Mouse (Mus musculus) limb, embryonic 10.5 days (tissue): ENCODE results near the gene Rbfox2. TPM values are rescaled to one million over a fixed set of nuclear protein-coding genes. Genes with fewer than 3 reads are reported as not detected.
"Not testable (repeated sequence)": the region's sequence is repeated elsewhere in the genome, so short reads cannot be mapped to it uniquely, and the experiment has no call there.

Experiments used
- DNase-seq: peaks from one replicate; pipeline ENCODE4 v3.0.0-alpha.2; 2017; ENCODE audit warnings: low spot score
- H3K27ac ChIP-seq: fragments of 300-500 bp; sonication (generic); 2 replicates; pipeline ENCODE4 v1.5.1; 2016; ENCODE audit warnings: mild to moderate bottlenecking
- H3K27me3 ChIP-seq: fragments of 300-500 bp; sonication (generic); 2 replicates; pipeline ENCODE4 v1.6.1; 2016; ENCODE audit warnings: low read depth, mild to moderate bottlenecking; ENCODE audit not compliant: poor library complexity, severe bottlenecking
- H3K36me3 ChIP-seq: fragments of 300-500 bp; sonication (generic); 2 replicates; pipeline ENCODE4 v1.6.1; 2016; ENCODE audit warnings: mild to moderate bottlenecking, moderate library complexity
- H3K4me1 ChIP-seq: fragments of 300-500 bp; sonication (generic); 2 replicates; pipeline ENCODE4 v1.6.1; 2016
- H3K4me3 ChIP-seq: fragments of 300-500 bp; sonication (generic); 2 replicates; pipeline ENCODE4 v1.5.1; 2016; ENCODE audit warnings: mild to moderate bottlenecking, moderate library complexity
- H3K9me3 ChIP-seq: fragments of 300-500 bp; sonication (generic); replicated peaks from 2 replicates; pipeline ENCODE4 v1.6.1; 2016; ENCODE audit warnings: mild to moderate bottlenecking
- WGBS: fragments of 180-500 bp; shearing (Covaris S2); methylation state at CpG from one replicate; pipeline ENCODE4 v1.1.7; 2016; 5-methylcytosine and 5-hydroxymethylcytosine counted together
- polyA plus RNA-seq: library from polyadenylated mRNA; unstranded; fragments of >200 nt; fragmentation: Nextera tagmentation; extraction: Ambion mirVana; gene quantifications from 2 replicates; pipeline ENCODE4 v1.2.1, GENCODE M21; 2016

Rbfox2 gene
- polyA plus RNA-seq, 1 experiment from 2014 or later, result 62.6 TPM

DNA sequence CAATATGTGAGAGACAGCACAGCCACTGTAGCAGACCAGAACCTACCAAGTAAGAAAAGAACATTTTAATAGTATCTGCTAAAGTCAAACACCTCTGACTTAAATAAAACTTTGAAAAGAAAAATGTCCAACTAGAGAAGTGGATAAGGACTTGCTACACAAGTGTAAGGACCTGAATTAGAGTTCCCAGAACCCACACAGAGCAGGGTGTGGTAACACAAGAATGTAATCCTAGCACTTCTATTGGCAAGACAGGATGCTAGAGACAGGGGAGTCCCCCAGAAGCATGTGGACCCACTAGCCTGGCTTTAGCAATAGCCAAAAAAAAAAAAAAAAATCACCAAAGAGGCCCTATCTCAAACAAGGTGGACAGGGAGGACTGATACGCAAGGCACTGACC lies 26.7 kb downstream of the Rbfox2 start:
- Histone ChIP-seq H3K9me3 (no peaks in the 10 kb centered on the region), H3K4me3 (no peak overlapping the region), H3K4me1 (peaks cover 66% of the 10 kb centered on the region), H3K27ac (no peak overlapping the region), H3K27me3 (no peaks in the 10 kb centered on the region), H3K36me3 (peaks cover 5% of the 10 kb centered on the region; the same call in 1 of the 2 replicates)
- 100% methylated on average over 1 of the region's 1 CpGs for WGBS
- DNase-seq, result no peak

DNA sequence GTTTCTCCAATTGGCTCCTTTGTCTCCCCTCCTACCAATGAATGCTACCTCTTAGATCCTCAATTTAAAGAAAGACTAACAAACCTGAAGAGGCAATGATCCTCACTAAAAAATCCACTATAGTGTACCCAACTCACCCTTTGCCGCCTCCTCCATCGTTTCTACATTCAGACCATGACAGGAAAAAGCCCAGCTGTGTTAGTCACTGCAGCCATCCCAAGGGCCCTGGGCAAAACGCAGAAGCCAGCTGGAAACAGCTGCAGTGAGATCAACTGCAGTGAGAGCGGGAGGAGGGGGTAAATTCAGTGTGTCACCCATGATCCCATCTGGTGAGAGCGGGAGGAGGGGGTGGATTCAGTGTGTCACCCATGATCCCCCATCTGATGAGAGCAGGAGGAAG lies 28.0 kb downstream of the Rbfox2 start:
- WGBS, result 69% methylated on average over 5 of the region's 5 CpGs
- peaks cover 78% of the 10 kb centered on the region for H3K4me1 ChIP-seq
- H3K27me3 ChIP-seq, result no peaks in the 10 kb centered on the region
- peaks cover 5% of the 10 kb centered on the region; the same call in 1 of the 2 replicates for H3K36me3 ChIP-seq
- H3K9me3 ChIP-seq, result no peaks in the 10 kb centered on the region
- no peak overlapping the region for H3K27ac ChIP-seq
- H3K4me3 ChIP-seq, result no peak overlapping the region
- DNase-seq, result no peak

- peaks cover 72% of the 10 kb centered on the region for H3K4me1 ChIP-seq
- no peaks in the 10 kb centered on the region for H3K9me3 ChIP-seq
- WGBS, result 79% methylated on average over 3 of the region's 3 CpGs
- no peaks in the 10 kb centered on the region for H3K27me3 ChIP-seq
- H3K27ac ChIP-seq, result peak overlapping the region; percentile 65; the same call in 1 of the 2 replicates
- H3K36me3 ChIP-seq, result peaks cover 6% of the 10 kb centered on the region; the same call in 1 of the 2 replicates
- no peak for DNase-seq
- H3K4me3 ChIP-seq, result no peak overlapping the region
Measured at GRCm38 (mm10) chr15:77276838-77277725, 29.7 kb downstream of the Rbfox2 start.

GRCm38 (mm10) chr15:77276300-77276699 lies 30.5 kb downstream of the Rbfox2 start:
- no peak for DNase-seq
- Histone ChIP-seq H3K4me1 (peaks cover 69% of the 10 kb centered on the region), H3K27me3 (no peaks in the 10 kb centered on the region), H3K4me3 (no peak overlapping the region), H3K27ac (peak overlapping the region; percentile 65; the same call in 1 of the 2 replicates), H3K9me3 (no peaks in the 10 kb centered on the region), H3K36me3 (peaks cover 6% of the 10 kb centered on the region; the same call in 1 of the 2 replicates)
- 76% methylated on average over 1 of the region's 1 CpGs for WGBS

DNA sequence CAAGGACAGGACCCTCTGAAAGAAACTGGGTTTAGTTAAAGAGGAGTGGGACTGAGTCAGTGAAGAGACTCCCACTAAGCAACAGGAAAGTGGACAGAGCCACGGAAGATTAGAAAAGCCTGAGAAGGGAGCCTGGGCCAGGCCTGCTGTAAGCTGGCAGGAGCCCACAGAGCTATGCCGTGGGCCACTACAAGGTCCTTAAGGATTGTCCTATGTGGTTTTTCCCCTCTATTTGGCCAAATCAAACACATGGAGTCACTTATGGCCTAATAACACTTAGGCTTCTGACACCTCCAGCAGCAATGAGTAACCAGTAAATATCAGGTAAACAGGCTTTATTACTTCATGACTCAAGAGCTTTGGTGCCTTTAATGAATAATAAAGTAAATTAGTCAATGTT lies 31.2 kb downstream of the Rbfox2 start:
- H3K36me3 ChIP-seq, result peaks cover 6% of the 10 kb centered on the region; the same call in 1 of the 2 replicates
- H3K9me3 ChIP-seq, result no peaks in the 10 kb centered on the region
- no peak for DNase-seq
- no peak overlapping the region for H3K4me3 ChIP-seq
- H3K4me1 ChIP-seq, result peaks cover 61% of the 10 kb centered on the region
- WGBS, result 65% methylated on average over 2 of the region's 2 CpGs
- H3K27ac ChIP-seq, result peak overlapping the region; percentile 65; the same call in 1 of the 2 replicates
- no peaks in the 10 kb centered on the region for H3K27me3 ChIP-seq

- Histone ChIP-seq H3K4me1 (peaks cover 54% of the 10 kb centered on the region), H3K9me3 (no peaks in the 10 kb centered on the region), H3K27me3 (no peaks in the 10 kb centered on the region), H3K4me3 (no peak overlapping the region), H3K27ac (no peak overlapping the region), H3K36me3 (0 out of 2 replicates have a peak, but pooled peaks cover 4% of the 10 kb centered on the region)
- no peak for DNase-seq
- 78% methylated on average over 6 of the region's 6 CpGs for WGBS
Measured at GRCm38 (mm10) chr15:77273947-77274346, 32.9 kb downstream of the Rbfox2 start.

- H3K36me3 ChIP-seq, result 0 out of 2 replicates have a peak, but pooled peaks cover 4% of the 10 kb centered on the region
- peaks cover 54% of the 10 kb centered on the region for H3K4me1 ChIP-seq
- no peak overlapping the region for H3K4me3 ChIP-seq
- 92% methylated on average over 5 of the region's 5 CpGs for WGBS
- no peaks in the 10 kb centered on the region for H3K9me3 ChIP-seq
- H3K27ac ChIP-seq, result no peak overlapping the region
- no peaks in the 10 kb centered on the region for H3K27me3 ChIP-seq
- no peak for DNase-seq
Measured at GRCm38 (mm10) chr15:77271285-77271684, 35.5 kb downstream of the Rbfox2 start.

DNA sequence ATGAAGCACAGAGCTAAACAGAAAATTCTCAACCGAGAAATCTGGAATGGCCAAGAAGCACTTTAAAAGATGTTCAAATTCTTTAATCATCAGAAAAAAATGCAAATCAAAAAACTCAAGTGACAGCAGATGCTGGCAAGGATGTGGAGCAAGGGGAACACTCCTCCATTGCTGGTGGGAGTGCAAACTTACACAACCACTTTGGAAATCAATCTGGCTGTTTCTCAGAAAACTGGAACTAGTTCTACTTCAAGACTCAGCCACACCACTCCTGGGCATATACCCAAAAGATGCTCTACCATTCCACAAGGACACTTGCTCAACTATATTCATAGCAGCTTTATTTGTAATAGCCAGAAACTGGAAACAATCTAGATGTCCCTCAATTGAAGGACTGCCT lies 37.3 kb downstream of the Rbfox2 start:
- peaks cover 52% of the 10 kb centered on the region for H3K4me1 ChIP-seq
- H3K27ac ChIP-seq, H3K9me3 ChIP-seq, H3K27me3 ChIP-seq, H3K4me3 ChIP-seq, DNase-seq, H3K36me3 ChIP-seq: not testable (repeated sequence)
- WGBS, result 90% methylated on average over 1 of the region's 1 CpGs

DNA sequence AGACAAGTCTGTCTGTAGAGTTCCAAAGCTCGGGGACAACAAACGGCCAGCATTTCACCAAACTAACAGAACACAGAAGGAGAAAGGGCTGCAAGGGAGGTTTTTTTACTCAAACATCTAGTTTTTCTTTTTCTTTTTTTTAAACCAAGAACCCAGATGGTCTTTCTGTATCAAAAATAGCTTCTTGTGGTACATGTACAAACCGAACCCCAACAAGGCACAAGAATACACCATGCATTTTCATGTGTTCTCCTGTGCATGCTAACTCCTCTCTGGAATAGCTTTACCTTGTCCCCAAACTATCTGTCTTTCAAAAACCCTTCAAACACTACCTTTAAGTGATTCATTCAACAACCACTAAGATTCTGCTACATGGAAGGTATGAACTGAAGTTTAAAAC lies 38.4 kb downstream of the Rbfox2 start:
- Histone ChIP-seq H3K36me3 (no peaks in the 10 kb centered on the region), H3K27ac (no peak overlapping the region), H3K4me3 (no peak overlapping the region), H3K9me3 (no peaks in the 10 kb centered on the region), H3K4me1 (peaks cover 45% of the 10 kb centered on the region), H3K27me3 (no peaks in the 10 kb centered on the region)
- no peak for DNase-seq
- WGBS, result 87% methylated on average over 3 of the region's 3 CpGs

DNA sequence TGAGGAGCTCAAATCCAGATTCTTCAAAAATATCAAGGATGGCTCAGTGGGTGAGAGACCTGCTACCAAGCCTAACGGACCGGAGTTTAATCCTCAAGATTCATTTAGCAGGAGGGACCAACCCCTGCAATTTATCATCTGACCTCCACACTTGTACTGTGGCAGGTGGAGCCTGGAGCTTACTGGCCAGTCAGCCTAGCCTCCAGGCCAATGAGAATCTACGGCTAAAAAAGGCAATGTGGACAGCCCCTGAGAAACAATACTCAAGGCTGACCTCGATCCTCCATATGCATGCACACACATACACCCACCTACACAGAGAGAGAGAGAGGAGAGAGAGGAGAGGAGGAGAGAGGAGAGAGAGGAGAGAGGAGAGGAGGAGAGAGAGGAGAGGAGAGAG lies 41.5 kb downstream of the Rbfox2 start:
- whole genome bisulfite sequencing, result 45% methylated on average over 4 of the region's 4 CpGs
- no peak for DNase-seq
- no peak overlapping the region for H3K4me3 ChIP-seq
- H3K9me3 ChIP-seq, result no peaks in the 10 kb centered on the region
- H3K4me1 ChIP-seq, result peaks cover 43% of the 10 kb centered on the region
- H3K27me3 ChIP-seq, result no peaks in the 10 kb centered on the region
- H3K36me3 ChIP-seq, result 0 out of 2 replicates have a peak, but pooled peaks cover 2% of the 10 kb centered on the region
- H3K27ac ChIP-seq, result no peak overlapping the region

DNA sequence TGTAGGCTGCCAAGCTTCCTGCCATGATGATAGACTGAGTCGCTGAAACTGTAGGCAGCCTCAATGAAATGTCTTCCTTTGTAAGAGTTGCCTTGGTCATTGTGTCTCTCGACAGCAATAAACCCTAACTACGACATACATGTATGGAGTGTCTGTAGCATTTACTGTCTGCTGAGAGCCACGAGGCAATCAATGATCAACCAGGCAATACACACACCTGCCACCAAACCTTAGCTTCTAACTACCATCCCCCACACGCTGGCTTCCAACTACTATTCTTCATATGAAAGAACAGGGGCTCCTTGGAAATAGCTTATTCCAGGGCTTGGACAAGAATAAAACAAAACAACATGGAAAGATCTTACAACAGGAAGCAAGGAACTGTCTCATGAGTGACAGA lies 42.5 kb downstream of the Rbfox2 start:
- H3K4me3 ChIP-seq, result no peak overlapping the region
- no peak overlapping the region for H3K27ac ChIP-seq
- H3K9me3 ChIP-seq, result no peaks in the 10 kb centered on the region
- H3K27me3 ChIP-seq, result no peaks in the 10 kb centered on the region
- no peak for DNase-seq
- 89% methylated on average over 5 of the region's 5 CpGs for WGBS
- H3K4me1 ChIP-seq, result peaks cover 51% of the 10 kb centered on the region
- 0 out of 2 replicates have a peak, but pooled peaks cover 2% of the 10 kb centered on the region for H3K36me3 ChIP-seq

DNA sequence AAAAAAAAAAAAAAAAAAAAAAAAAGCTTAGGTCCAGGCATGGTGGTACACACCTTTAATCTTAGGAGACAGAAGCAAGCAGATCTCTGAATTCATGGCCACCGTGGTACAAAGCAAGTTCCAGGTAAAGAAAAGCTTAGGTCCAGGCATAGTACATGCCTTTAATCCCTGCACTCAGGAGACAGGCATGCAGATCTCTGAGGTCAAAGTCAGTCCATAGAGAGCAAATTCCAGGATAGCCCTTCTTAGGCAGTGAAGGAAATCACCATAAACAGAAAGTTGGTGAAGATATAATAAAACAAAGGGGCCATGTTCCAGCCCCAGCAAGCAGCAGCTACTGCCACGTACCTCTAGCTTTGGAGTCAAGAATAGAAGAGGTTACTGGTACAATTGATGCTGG lies 44.0 kb downstream of the Rbfox2 start:
- no peaks in the 10 kb centered on the region for H3K9me3 ChIP-seq
- no peak overlapping the region for H3K27ac ChIP-seq
- no peak for DNase-seq
- H3K4me3 ChIP-seq, result no peak overlapping the region
- peaks cover 57% of the 10 kb centered on the region for H3K4me1 ChIP-seq
- 0 out of 2 replicates have a peak, but pooled peaks cover 2% of the 10 kb centered on the region for H3K36me3 ChIP-seq
- H3K27me3 ChIP-seq, result no peaks in the 10 kb centered on the region
- 99% methylated on average over 2 of the region's 2 CpGs for WGBS

GRCm38 (mm10) chr15:77257437-77258229 lies 49.2 kb downstream of the Rbfox2 start:
- H3K27me3 ChIP-seq, result no peaks in the 10 kb centered on the region
- H3K27ac ChIP-seq, result peak overlapping the region; percentile 85
- peaks cover 73% of the 10 kb centered on the region for H3K4me1 ChIP-seq
- 22% methylated on average over 6 of the region's 6 CpGs for WGBS
- no peaks in the 10 kb centered on the region for H3K9me3 ChIP-seq
- no peak overlapping the region for H3K4me3 ChIP-seq
- DNase-seq, result peak; percentile 80
- H3K36me3 ChIP-seq, result 0 out of 2 replicates have a peak, but pooled peaks cover 2% of the 10 kb centered on the region
